Mouse (Mus musculus) cortical plate, adult 2 months (tissue): Measurements from ENCODE around the gene Scai.

Experiments used
- CTCF ChIP-seq: fragments of 200-500 bp; IDR thresholded peaks from 2 replicates; pipeline ENCODE4 v1.5.1; 2011; ENCODE audit warnings: mild to moderate bottlenecking, control low read depth, low read length; ENCODE audit not compliant: insufficient read depth; ENCODE audit errors: extremely low read depth
- POLR2A ChIP-seq: fragments of 200-500 bp; IDR thresholded peaks from 2 replicates; pipeline ENCODE4 v1.6.1; 2011; ENCODE audit warnings: mild to moderate bottlenecking, low read length, control low read depth; ENCODE audit not compliant: insufficient read depth; ENCODE audit errors: extremely low read depth

DNA sequence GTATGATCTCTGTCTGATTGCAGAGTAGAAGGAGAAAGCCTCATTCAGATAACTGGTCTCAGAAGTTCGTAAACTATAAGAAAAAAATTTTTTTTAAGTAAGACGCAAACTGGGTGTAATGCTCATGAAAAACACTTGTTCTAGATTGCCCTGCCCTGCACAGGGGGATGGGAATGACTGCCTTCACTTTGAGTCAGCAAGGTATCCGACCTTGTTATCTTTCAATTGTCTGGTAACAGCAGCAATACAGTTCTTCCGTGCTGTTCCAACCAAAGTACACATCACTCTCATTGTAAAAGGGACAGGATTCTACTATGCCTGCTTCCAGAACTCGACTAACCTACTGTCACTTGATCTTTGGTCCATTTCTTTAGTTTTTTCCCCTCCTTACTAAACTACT lies 69.4 kb downstream of the Scai start:
- TF ChIP-seq CTCF (no peak), POLR2A (no peak)
